ENCODE assay signal across 13 mouse cellular contexts in genomic region chr4:148046450-148047031, GRCm38 (mm10). TPM values are rescaled to one million over a fixed set of nuclear protein-coding genes. Genes with fewer than 3 reads are reported as not detected.
DNase-seq lines count a peak whose midpoint lies in the region; ATAC-seq and TF ChIP-seq lines count a peak whose summit lies in the region.
"Had no signal": no experiment of that assay in that cellular context is flagged by ENCODE, and none has a peak within 500 bp of the region (broad histone marks: within the 10 kb centered on the region; RNA-seq: fewer than 3 reads in every experiment).

No protein-coding gene starts in this region.

- H3K27me3 ChIP-seq in stomach, embryonic 15.5 days (replicated peaks) = no peaks in the 10 kb centered on the region
- H3K27me3 ChIP-seq: limb, embryonic 13.5 days; Patski had no signal

- H3K9ac ChIP-seq in stomach, embryonic 15.5 days = no peak overlapping the region
- H3K9ac ChIP-seq: forebrain, postnatal 0 days; limb, embryonic 13.5 days had no signal

- 0 out of 2 replicates have a peak overlapping the region, but pooled peaks have one; percentile 23 for H3K27ac ChIP-seq in layer of hippocampus, adult 2 months
- peak overlapping the region; percentile 23; the same call in 1 of the 2 replicates for H3K27ac ChIP-seq in stomach, embryonic 15.5 days
- H3K27ac ChIP-seq: limb, embryonic 13.5 days had no signal

- TF ChIP-seq CTCF in layer of hippocampus, adult 2 months (conservative IDR thresholded peaks at IDR 0.05) = no peak

- peak; percentile 79 for DNase-seq in heart, adult 11 months
- no peak for DNase-seq in heart, adult 8-10 months (ENCODE audit: low spot score)
- no peak for DNase-seq in layer of hippocampus, adult 2 months (ENCODE audit: low spot score in 2 of 2)
- DNase-seq in layer of hippocampus, postnatal 14 days (ENCODE audit: low spot score in 2 of 2) = no peak
- DNase-seq in left cerebral cortex, postnatal 4 days = no peak
- DNase-seq in left cerebral cortex, adult 18-20 months (ENCODE audit: low spot score in 2 of 2) = no peak
- DNase-seq: adrenal gland, postnatal 14 days; forebrain, postnatal 0 days had no signal

- no peaks in the 10 kb centered on the region for H3K9me3 ChIP-seq in stomach, embryonic 15.5 days
- H3K9me3 ChIP-seq: limb, embryonic 13.5 days had no signal

- 47% methylated on average over 4 of the region's 4 CpGs for WGBS in stomach, embryonic 15.5 days

- H3K4me1 ChIP-seq in stomach, embryonic 15.5 days = peaks cover 6% of the 10 kb centered on the region

- intact Hi-C loops in left cerebral cortex, postnatal 4 days (cut with DNase I) = no loop called here

- ATAC-seq in erythroid progenitor cell, adult 5-6 weeks (replicated peaks; ENCODE audit: low FRiP score, poor library complexity, severe bottlenecking) = peak; percentile 74
- ATAC-seq in stomach, embryonic 15.5 days (ENCODE audit: insufficient read depth, low FRiP score, low read depth) = peak; percentile 74
- ATAC-seq: forebrain, postnatal 0 days; Patski had no signal

- H3K4me2 ChIP-seq in stomach, embryonic 15.5 days = no peak overlapping the region
- H3K4me2 ChIP-seq: limb, embryonic 13.5 days had no signal

- H3K4me3 ChIP-seq in layer of hippocampus, adult 2 months = no peak overlapping the region
- H3K4me3 ChIP-seq in stomach, embryonic 15.5 days (replicated peaks) = no peak overlapping the region
- H3K4me3 ChIP-seq: limb, embryonic 13.5 days had no signal

- H3K36me3 ChIP-seq in stomach, embryonic 15.5 days = peaks cover 24% of the 10 kb centered on the region

RNA-seq across cellular contexts. Expression of gene Mthfr, which starts 7.7 kb away (rescaled TPM):
- 1 to 10 TPM; 8.0 to 9.8 (median 8.6) TPM for total RNA-seq in heart, adult 8-10 months (2022)
- total RNA-seq in layer of hippocampus, adult 2 months (2021) = 10 to 100 TPM; 33.5 to 37.2 TPM
- 10 to 100 TPM; 25.6 to 26.4 TPM for total RNA-seq in layer of hippocampus, postnatal 14 days (2021)
- 5.8 and 8.0 TPM in 2 replicates for total RNA-seq in erythroid progenitor cell, adult 5-6 weeks (2015; ENCODE audit: low replicate concordance)
- total RNA-seq in erythroid progenitor cell, adult 5-6 weeks (2017; ENCODE audit: low replicate concordance) = 2.0 and 7.1 TPM in 2 replicates
- 16.7 and 20.9 TPM in 2 replicates for polyA plus RNA-seq in stomach, embryonic 15.5 days (2015; fragmentation: Nextera tagmentation; extraction: Ambion mirVana)
- 10 to 100 TPM; 17.5 to 18.4 TPM for total RNA-seq in left cerebral cortex, postnatal 4 days (2021)
- total RNA-seq in left cerebral cortex, adult 18-20 months (2021) = 10 to 100 TPM; 29.3 to 34.3 TPM

RNA-seq across cellular contexts. Expression of gene Clcn6, which starts 7.9 kb away (rescaled TPM):
- total RNA-seq in heart, adult 8-10 months (2022) = 1 to 10 TPM; 7.1 to 9.8 (median 8.9) TPM
- 10 to 100 TPM; 77.0 to 77.6 TPM for total RNA-seq in layer of hippocampus, adult 2 months (2021)
- total RNA-seq in layer of hippocampus, postnatal 14 days (2021) = 10 to 100 TPM; 64.2 to 65.0 TPM
- total RNA-seq in erythroid progenitor cell, adult 5-6 weeks (2015; ENCODE audit: low replicate concordance) = 1.3 and 2.5 TPM in 2 replicates
- total RNA-seq in erythroid progenitor cell, adult 5-6 weeks (2017; ENCODE audit: low replicate concordance) = 1.7 and 2.7 TPM in 2 replicates
- 5.1 and 6.1 TPM in 2 replicates for polyA plus RNA-seq in stomach, embryonic 15.5 days (2015; fragmentation: Nextera tagmentation; extraction: Ambion mirVana)
- 10 to 100 TPM; 86.1 to 86.6 TPM for total RNA-seq in left cerebral cortex, postnatal 4 days (2021)
- 10 to 100 TPM; 93.9 to 94.5 TPM for total RNA-seq in left cerebral cortex, adult 18-20 months (2021)

RNA-seq across cellular contexts. Expression of gene Agtrap, which starts 41.3 kb away (rescaled TPM):
- total RNA-seq in heart, adult 8-10 months (2022) = 10 to 100 TPM; 45.2 to 51.5 (median 48.2) TPM
- 1 to 10 TPM; 7.2 to 9.8 TPM for total RNA-seq in layer of hippocampus, adult 2 months (2021)
- total RNA-seq in layer of hippocampus, postnatal 14 days (2021) = 1 to 10 TPM; 8.9 to 9.0 TPM
- 4.6 and 5.8 TPM in 2 replicates for total RNA-seq in erythroid progenitor cell, adult 5-6 weeks (2015; ENCODE audit: low replicate concordance)
- 3.6 and 4.1 TPM in 2 replicates for total RNA-seq in erythroid progenitor cell, adult 5-6 weeks (2017; ENCODE audit: low replicate concordance)
- 13.7 and 14.1 TPM in 2 replicates for polyA plus RNA-seq in stomach, embryonic 15.5 days (2015; fragmentation: Nextera tagmentation; extraction: Ambion mirVana)
- 1 to 10 TPM; 4.2 to 4.6 TPM for total RNA-seq in left cerebral cortex, postnatal 4 days (2021)
- 10 to 100 TPM in 1 of 2 experiments, 1 to 10 TPM in 1; 6.6 to 10.1 TPM for total RNA-seq in left cerebral cortex, adult 18-20 months (2021)

RNA-seq across cellular contexts. Expression of gene Nppa, which starts 46.0 kb away (rescaled TPM):
- total RNA-seq in heart, adult 8-10 months (2022) = 1,000 to 10,000 TPM; 1,499 to 1,940 (median 1,728) TPM
- not detected for total RNA-seq in layer of hippocampus, adult 2 months (2021)
- under 1 TPM; 0.45 to 0.92 TPM for total RNA-seq in layer of hippocampus, postnatal 14 days (2021)
- not detected in 2 replicates for total RNA-seq in erythroid progenitor cell, adult 5-6 weeks (2015; ENCODE audit: low replicate concordance)
- total RNA-seq in erythroid progenitor cell, adult 5-6 weeks (2017; ENCODE audit: low replicate concordance) = not detected in 2 replicates
- 2.4 and 2.6 TPM in 2 replicates for polyA plus RNA-seq in stomach, embryonic 15.5 days (2015; fragmentation: Nextera tagmentation; extraction: Ambion mirVana)
- total RNA-seq in left cerebral cortex, postnatal 4 days (2021) = under 1 TPM; 0.42 to 0.62 TPM
- under 1 TPM in 1 of 2 experiments, not detected in 1; 0.40 TPM for total RNA-seq in left cerebral cortex, adult 18-20 months (2021)
- total RNA-seq: adrenal gland, postnatal 14 days; forebrain, postnatal 0 days; monocyte, adult 5-6 weeks had no signal
- polyA plus RNA-seq: limb, embryonic 13.5 days had no signal

Comparison
In these comparisons a context has a peak if more than half of its experiments do, and no peak if none do; other contexts are left out.
1. RNA of gene Clcn6, which starts 7.9 kb away (total RNA-seq): 93.9 to 94.5 TPM in left cerebral cortex, adult 18-20 months, 86.1 to 86.6 TPM in left cerebral cortex, postnatal 4 days, 77.0 to 77.6 TPM in layer of hippocampus, adult 2 months and 64.2 to 65.0 TPM in layer of hippocampus, postnatal 14 days; 7.1 to 9.8 TPM in heart, adult 8-10 months and 1.3 to 2.7 TPM in erythroid progenitor cell, adult 5-6 weeks; every median in the first group is over 4 times any median in the second.
2. RNA of gene Agtrap, which starts 41.3 kb away (total RNA-seq): 45.2 to 51.5 TPM in heart, adult 8-10 months; 6.6 to 10.1 TPM in left cerebral cortex, adult 18-20 months, 7.2 to 9.8 TPM in layer of hippocampus, adult 2 months, 8.9 to 9.0 TPM in layer of hippocampus, postnatal 14 days, 4.2 to 4.6 TPM in left cerebral cortex, postnatal 4 days and 3.6 to 5.8 TPM in erythroid progenitor cell, adult 5-6 weeks; every median in the first group is over 4 times any median in the second.